In genomic region chr16:30791048-30791855, GRCm38 (mm10) we compare ENCODE assay signal across 8 mouse cellular contexts.
DNase-seq lines count a peak whose midpoint lies in the region; ATAC-seq and TF ChIP-seq lines count a peak whose summit lies in the region.

No protein-coding gene starts in this region.

- H3K9ac ChIP-seq in hindbrain, embryonic 13.5 days = no peak overlapping the region
- no peak overlapping the region for H3K9ac ChIP-seq in hindbrain, embryonic 14.5 days
- no peak overlapping the region for H3K9ac ChIP-seq in midbrain, embryonic 14.5 days (replicated peaks; ENCODE audit: low read length)
- no peak overlapping the region for H3K9ac ChIP-seq in midbrain, postnatal 0 days (replicated peaks; ENCODE audit: low read length, poor library complexity, severe bottlenecking)
- no peak overlapping the region for H3K9ac ChIP-seq in intestine, postnatal 0 days (ENCODE audit: low read depth, low read length)
- H3K9ac ChIP-seq in stomach, postnatal 0 days (ENCODE audit: low read length) = no peak overlapping the region

- TF ChIP-seq EP300 in stomach, postnatal 0 days (optimal IDR thresholded peaks at IDR 0.05) = no peak

- H3K27me3 ChIP-seq in hindbrain, embryonic 13.5 days = peaks cover 5% of the 10 kb centered on the region; the same call in 1 of the 2 replicates
- no peaks in the 10 kb centered on the region for H3K27me3 ChIP-seq in hindbrain, embryonic 14.5 days (ENCODE audit: control insufficient read depth, insufficient read depth, low read length)
- H3K27me3 ChIP-seq in midbrain, embryonic 14.5 days (ENCODE audit: control insufficient read depth, insufficient read depth, low read length) = no peaks in the 10 kb centered on the region
- H3K27me3 ChIP-seq in midbrain, postnatal 0 days (ENCODE audit: insufficient read depth, low read length) = no peaks in the 10 kb centered on the region
- H3K27me3 ChIP-seq in intestine, postnatal 0 days (replicated peaks; ENCODE audit: control insufficient read depth, insufficient read depth, low read length) = no peaks in the 10 kb centered on the region
- H3K27me3 ChIP-seq in stomach, postnatal 0 days (ENCODE audit: control insufficient read depth, insufficient read depth, low read length) = no peaks in the 10 kb centered on the region

- 56% methylated on average over 10 of the region's 10 CpGs for WGBS in hindbrain, embryonic 13.5 days
- WGBS in hindbrain, embryonic 14.5 days = 52% methylated on average over 10 of the region's 10 CpGs
- WGBS in midbrain, embryonic 14.5 days = 68% methylated on average over 10 of the region's 10 CpGs
- 70% methylated on average over 10 of the region's 10 CpGs for WGBS in midbrain, postnatal 0 days
- 31% methylated on average over 10 of the region's 10 CpGs for WGBS in intestine, postnatal 0 days
- 53% methylated on average over 10 of the region's 10 CpGs for WGBS in stomach, postnatal 0 days

- no peak for ATAC-seq in hindbrain, embryonic 13.5 days (ENCODE audit: low FRiP score)
- no peak for ATAC-seq in hindbrain, embryonic 14.5 days (ENCODE audit: low FRiP score)
- no peak for ATAC-seq in midbrain, embryonic 14.5 days (ENCODE audit: low FRiP score, low TSS enrichment)
- ATAC-seq in midbrain, postnatal 0 days (ENCODE audit: low FRiP score) = no peak
- ATAC-seq in intestine, postnatal 0 days = 0 out of 2 replicates have a peak, but pooled peaks have one; percentile 33
- peak; percentile 67; the same call in 1 of the 2 replicates for ATAC-seq in stomach, postnatal 0 days (ENCODE audit: low FRiP score, low TSS enrichment)
- ATAC-seq in erythroid progenitor cell, adult 5-6 weeks (replicated peaks; ENCODE audit: low FRiP score, poor library complexity, severe bottlenecking) = no peak

- no peak for TF ChIP-seq CTCF in midbrain, postnatal 0 days (IDR thresholded peaks at IDR 0.05)
- no peak for TF ChIP-seq CTCF in intestine, postnatal 0 days (IDR thresholded peaks at IDR 0.05; ENCODE audit: low read depth)
- TF ChIP-seq CTCF in stomach, postnatal 0 days (IDR thresholded peaks at IDR 0.05; ENCODE audit: low read depth) = no peak

- no peaks in the 10 kb centered on the region for H3K9me3 ChIP-seq in hindbrain, embryonic 13.5 days
- no peaks in the 10 kb centered on the region for H3K9me3 ChIP-seq in hindbrain, embryonic 14.5 days (ENCODE audit: control insufficient read depth, low read length)
- no peaks in the 10 kb centered on the region for H3K9me3 ChIP-seq in midbrain, embryonic 14.5 days (ENCODE audit: control insufficient read depth, low read length)
- H3K9me3 ChIP-seq in midbrain, postnatal 0 days (ENCODE audit: low read length) = no peaks in the 10 kb centered on the region
- H3K9me3 ChIP-seq in intestine, postnatal 0 days (ENCODE audit: control insufficient read depth) = no peaks in the 10 kb centered on the region
- H3K9me3 ChIP-seq in stomach, postnatal 0 days (ENCODE audit: control insufficient read depth, low read length) = no peaks in the 10 kb centered on the region

- DNase-seq in hindbrain, embryonic 14.5 days (ENCODE audit: low spot score) = no peak
- DNase-seq in midbrain, embryonic 14.5 days = peak; percentile 14
- DNase-seq in midbrain, postnatal 0 days (ENCODE audit: low spot score) = no peak
- peak; percentile 60 for DNase-seq in stomach, postnatal 0 days (ENCODE audit: low spot score)
- DNase-seq in cerebellum, adult 8-10 months = no peak

- H3K4me2 ChIP-seq in hindbrain, embryonic 13.5 days = no peak overlapping the region
- H3K4me2 ChIP-seq in hindbrain, embryonic 14.5 days (replicated peaks) = no peak overlapping the region
- H3K4me2 ChIP-seq in midbrain, embryonic 14.5 days (ENCODE audit: low read length) = no peak overlapping the region
- H3K4me2 ChIP-seq in midbrain, postnatal 0 days (ENCODE audit: low read depth, low read length, poor library complexity, severe bottlenecking) = no peak overlapping the region
- peak overlapping the region; percentile 30; the same call in 1 of the 2 replicates for H3K4me2 ChIP-seq in intestine, postnatal 0 days (replicated peaks; ENCODE audit: low read depth)
- H3K4me2 ChIP-seq in stomach, postnatal 0 days (replicated peaks; ENCODE audit: low read depth) = no peak overlapping the region; the same call in 1 of the 2 replicates

- peak overlapping the region; percentile 73 for H3K27ac ChIP-seq in hindbrain, embryonic 13.5 days
- H3K27ac ChIP-seq in hindbrain, embryonic 14.5 days = no peak overlapping the region
- H3K27ac ChIP-seq in midbrain, embryonic 14.5 days (replicated peaks; ENCODE audit: low read depth, low read length) = no peak overlapping the region; the same call in 1 of the 2 replicates
- H3K27ac ChIP-seq in midbrain, postnatal 0 days (ENCODE audit: low read depth, low read length) = no peak overlapping the region
- no peak overlapping the region for H3K27ac ChIP-seq in intestine, postnatal 0 days (ENCODE audit: low read depth, low read length)
- peak overlapping the region; percentile 88 for H3K27ac ChIP-seq in stomach, postnatal 0 days (replicated peaks)

- H3K4me1 ChIP-seq in hindbrain, embryonic 13.5 days (replicated peaks) = peaks cover 40% of the 10 kb centered on the region
- peaks cover 14% of the 10 kb centered on the region for H3K4me1 ChIP-seq in hindbrain, embryonic 14.5 days (replicated peaks; ENCODE audit: control insufficient read depth, insufficient read depth, low read length)
- peaks cover 14% of the 10 kb centered on the region for H3K4me1 ChIP-seq in midbrain, embryonic 14.5 days (ENCODE audit: control insufficient read depth, insufficient read depth, low read length)
- H3K4me1 ChIP-seq in midbrain, postnatal 0 days (ENCODE audit: insufficient read depth, low read length) = peaks cover 9% of the 10 kb centered on the region
- H3K4me1 ChIP-seq in intestine, postnatal 0 days (replicated peaks; ENCODE audit: control insufficient read depth, insufficient read depth, low read length) = peaks cover 20% of the 10 kb centered on the region
- H3K4me1 ChIP-seq in stomach, postnatal 0 days (replicated peaks; ENCODE audit: control insufficient read depth, insufficient read depth) = peaks cover 12% of the 10 kb centered on the region

- no peaks in the 10 kb centered on the region for H3K36me3 ChIP-seq in hindbrain, embryonic 13.5 days
- H3K36me3 ChIP-seq in hindbrain, embryonic 14.5 days (replicated peaks; ENCODE audit: control insufficient read depth, insufficient read depth) = no peaks in the 10 kb centered on the region
- no peaks in the 10 kb centered on the region for H3K36me3 ChIP-seq in midbrain, embryonic 14.5 days (ENCODE audit: control insufficient read depth, insufficient read depth, low read length)
- no peaks in the 10 kb centered on the region for H3K36me3 ChIP-seq in midbrain, postnatal 0 days (ENCODE audit: insufficient read depth, low read length)
- no peaks in the 10 kb centered on the region for H3K36me3 ChIP-seq in intestine, postnatal 0 days (ENCODE audit: control insufficient read depth, insufficient read depth)
- H3K36me3 ChIP-seq in stomach, postnatal 0 days (ENCODE audit: control insufficient read depth, insufficient read depth, low read length) = no peaks in the 10 kb centered on the region

- H3K4me3 ChIP-seq in hindbrain, embryonic 13.5 days = no peak overlapping the region
- H3K4me3 ChIP-seq in hindbrain, embryonic 14.5 days (replicated peaks; ENCODE audit: low read length) = no peak overlapping the region
- no peak overlapping the region for H3K4me3 ChIP-seq in midbrain, embryonic 14.5 days (replicated peaks; ENCODE audit: low read depth, low read length)
- no peak overlapping the region for H3K4me3 ChIP-seq in midbrain, postnatal 0 days (ENCODE audit: low read depth, low read length)
- no peak overlapping the region for H3K4me3 ChIP-seq in intestine, postnatal 0 days (ENCODE audit: low read depth, low read length)
- H3K4me3 ChIP-seq in stomach, postnatal 0 days (ENCODE audit: low read depth, low read length) = no peak overlapping the region

Comparison
In these comparisons a context has a peak if more than half of its experiments do, and no peak if none do; other contexts are left out.
1. H3K27ac ChIP-seq: peak in hindbrain, embryonic 13.5 days (single experiment) and stomach, postnatal 0 days (single experiment); none in hindbrain, embryonic 14.5 days (single experiment), midbrain, embryonic 14.5 days (single experiment), midbrain, postnatal 0 days (single experiment) and intestine, postnatal 0 days (single experiment).
2. DNase-seq: peak in midbrain, embryonic 14.5 days (single experiment) and stomach, postnatal 0 days (single experiment); none in hindbrain, embryonic 14.5 days (single experiment), midbrain, postnatal 0 days (single experiment) and cerebellum, adult 8-10 months (single experiment).
3. ATAC-seq: peak in intestine, postnatal 0 days (single experiment) and stomach, postnatal 0 days (single experiment); none in hindbrain, embryonic 13.5 days (single experiment), hindbrain, embryonic 14.5 days (single experiment), midbrain, embryonic 14.5 days (single experiment), midbrain, postnatal 0 days (single experiment) and erythroid progenitor cell, adult 5-6 weeks (single experiment).